Mouse (Mus musculus) limb, embryonic 12.5 days (tissue): ENCODE results near the gene Cep350. TPM values are rescaled to one million over a fixed set of nuclear protein-coding genes. Genes with fewer than 3 reads are reported as not detected.
"Not testable (repeated sequence)": the region's sequence is repeated elsewhere in the genome, so short reads cannot be mapped to it uniquely, and the experiment has no call there.

Experiments used
- ATAC-seq: fragments of 200-750 bp; cut with Nextera tagmentation; 2 replicates; pipeline ENCODE4 v1.8.0; 2017; ENCODE audit warnings: low read depth, moderate TSS enrichment; ENCODE audit not compliant: insufficient number of reproducible peaks, insufficient read depth, low FRiP score, low TSS enrichment
- H3K27ac ChIP-seq: fragments of 300-500 bp; sonication (generic); 2 replicates; pipeline ENCODE4 v1.5.1; 2016; ENCODE audit warnings: mild to moderate bottlenecking, moderate library complexity
- H3K27me3 ChIP-seq: fragments of 300-500 bp; sonication (generic); 2 replicates; pipeline ENCODE4 v1.6.1; 2016; ENCODE audit warnings: mild to moderate bottlenecking, moderate library complexity
- H3K36me3 ChIP-seq: fragments of 300-500 bp; sonication (generic); 2 replicates; pipeline ENCODE4 v1.6.1; 2016; ENCODE audit warnings: mild to moderate bottlenecking, moderate library complexity
- H3K4me1 ChIP-seq: fragments of 300-500 bp; sonication (generic); replicated peaks from 2 replicates; pipeline ENCODE4 v1.6.1; 2016
- H3K4me2 ChIP-seq: fragments of 300-500 bp; sonication (generic); 2 replicates; pipeline ENCODE4 v1.6.1; 2016; ENCODE audit warnings: mild to moderate bottlenecking, moderate library complexity
- H3K4me3 ChIP-seq: fragments of 300-500 bp; sonication (generic); replicated peaks from 2 replicates; pipeline ENCODE4 v1.5.1; 2016; ENCODE audit warnings: mild to moderate bottlenecking
- H3K9ac ChIP-seq: fragments of 300-500 bp; sonication (generic); replicated peaks from 2 replicates; pipeline ENCODE4 v1.6.1; 2016; ENCODE audit warnings: mild to moderate bottlenecking, moderate library complexity
- H3K9me3 ChIP-seq: fragments of 300-500 bp; sonication (generic); 2 replicates; pipeline ENCODE4 v1.6.1; 2016; ENCODE audit warnings: mild to moderate bottlenecking, moderate library complexity
- WGBS: fragments of 180-500 bp; shearing (Covaris S2); methylation state at CpG from one replicate; pipeline ENCODE4 v1.1.7; 2016; 5-methylcytosine and 5-hydroxymethylcytosine counted together
- polyA plus RNA-seq: library from polyadenylated mRNA; unstranded; fragments of >200 nt; fragmentation: Nextera tagmentation; extraction: Ambion mirVana; gene quantifications from 2 replicates; pipeline ENCODE4 v1.2.1, GENCODE M21; 2016

The Cep350 gene
- polyA plus RNA-seq, 1 experiment from 2014 or later, result 12.5 TPM

DNA sequence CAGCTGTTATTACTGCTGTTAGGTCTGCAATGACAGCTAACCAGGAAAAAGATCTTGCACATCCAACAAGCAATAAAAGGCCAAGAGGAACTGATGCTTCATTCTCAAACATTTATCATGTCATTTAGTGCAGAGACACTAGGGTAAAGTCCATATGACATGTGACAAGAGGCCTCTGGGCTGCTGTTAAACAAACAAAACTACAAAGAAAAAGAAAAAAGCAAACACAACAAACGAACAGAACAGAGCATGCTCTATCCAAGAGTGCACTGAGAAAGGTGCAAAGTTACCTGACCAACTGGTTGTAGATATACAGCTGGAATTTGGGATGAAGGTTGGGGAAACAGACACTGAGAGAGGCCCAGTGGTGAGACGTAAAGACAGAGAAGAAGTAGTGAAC lies 86.2 kb downstream of the Cep350 start:
- Histone ChIP-seq H3K4me3 (no peak overlapping the region), H3K9ac (no peak overlapping the region), H3K27ac (no peak overlapping the region), H3K4me2 (no peak overlapping the region), H3K36me3 (peaks cover 56% of the 10 kb centered on the region), H3K4me1 (no peaks in the 10 kb centered on the region), H3K27me3 (no peaks in the 10 kb centered on the region), H3K9me3 (no peaks in the 10 kb centered on the region; the same call in 1 of the 2 replicates)
- WGBS, result 78% methylated on average over 2 of the region's 2 CpGs
- no peak for ATAC-seq

DNA sequence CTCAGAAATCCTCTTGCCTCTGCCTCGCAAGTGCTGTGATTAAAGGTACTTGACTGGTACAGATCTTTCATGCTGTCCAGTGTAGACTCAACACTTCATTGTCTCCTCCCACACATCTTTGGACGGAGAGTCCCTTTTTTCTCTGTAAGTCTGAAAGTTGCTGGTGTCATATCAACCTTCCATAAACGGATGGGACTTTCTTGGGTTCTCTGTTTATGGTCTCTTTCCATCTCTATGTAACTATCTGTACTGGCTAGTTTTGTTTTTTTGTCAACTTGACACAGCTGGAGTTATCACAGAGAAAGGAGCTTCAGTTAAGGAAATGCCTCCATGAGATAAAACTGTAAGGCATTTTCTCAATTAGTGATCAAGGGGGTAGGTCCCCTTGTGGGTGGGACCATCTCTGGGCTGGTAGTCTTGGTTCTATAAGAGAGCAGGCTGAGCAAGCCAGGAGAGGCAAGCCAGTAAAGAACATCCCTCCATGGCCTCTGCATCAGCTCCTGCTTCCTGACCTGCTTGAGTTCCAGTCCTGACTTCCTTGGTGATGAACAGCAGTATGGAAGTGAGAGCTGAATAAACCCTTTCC lies 90.3 kb downstream of the Cep350 start:
- ATAC-seq, H3K27ac ChIP-seq, H3K9ac ChIP-seq, H3K27me3 ChIP-seq, H3K4me1 ChIP-seq, H3K4me2 ChIP-seq, H3K4me3 ChIP-seq, H3K9me3 ChIP-seq: not testable (repeated sequence)
- 90% methylated on average over 3 of the region's 3 CpGs for WGBS
- peaks cover 60% of the 10 kb centered on the region for H3K36me3 ChIP-seq

DNA sequence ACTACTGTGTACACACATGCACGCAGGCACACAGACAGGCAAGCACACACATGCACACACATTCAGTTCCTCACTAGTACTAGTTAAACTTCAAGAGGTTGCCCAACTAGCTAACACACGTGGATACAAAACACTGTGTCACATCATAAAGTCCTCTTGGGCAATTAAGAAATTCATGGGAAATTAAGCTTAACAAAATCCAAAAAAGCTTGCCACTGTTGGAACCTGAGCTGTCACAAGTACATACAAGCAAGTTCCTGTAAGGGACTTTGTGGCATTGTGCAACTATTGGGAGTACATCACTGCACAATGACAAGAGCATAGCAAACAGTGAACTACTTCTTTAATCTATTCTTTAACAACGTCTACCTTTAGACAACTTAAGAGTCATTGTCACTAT lies 93.5 kb downstream of the Cep350 start:
- Histone ChIP-seq H3K4me3 (no peak overlapping the region), H3K36me3 (peaks cover 74% of the 10 kb centered on the region), H3K4me1 (no peaks in the 10 kb centered on the region), H3K9ac (no peak overlapping the region), H3K4me2 (no peak overlapping the region), H3K9me3 (peaks cover 4% of the 10 kb centered on the region; the same call in 1 of the 2 replicates), H3K27me3 (no peaks in the 10 kb centered on the region), H3K27ac (no peak overlapping the region)
- 83% methylated on average over 3 of the region's 3 CpGs for WGBS
- no peak for ATAC-seq

DNA sequence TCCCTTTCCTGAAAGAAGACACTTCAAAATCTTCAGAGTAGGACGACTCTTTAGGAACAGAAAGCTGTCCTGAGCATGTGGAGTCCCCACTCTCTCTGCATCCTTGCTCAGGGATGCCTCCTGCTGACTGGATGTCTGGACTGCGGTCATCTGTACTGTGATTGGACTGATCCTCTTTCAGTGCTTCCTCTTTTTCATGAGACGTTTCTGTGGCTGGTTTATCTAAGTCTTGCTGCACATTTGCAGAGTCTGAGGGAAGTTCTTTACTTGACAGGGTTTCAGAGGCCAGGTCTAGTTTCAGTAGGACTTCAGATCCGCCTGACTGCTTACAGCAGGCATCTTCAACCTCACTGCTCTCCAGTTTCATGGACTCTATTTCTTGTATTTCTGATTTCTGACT lies 110.1 kb downstream of the Cep350 start:
- Histone ChIP-seq H3K36me3 (peaks cover 85% of the 10 kb centered on the region), H3K4me3 (no peak overlapping the region), H3K4me1 (no peaks in the 10 kb centered on the region), H3K9me3 (no peaks in the 10 kb centered on the region), H3K27ac (no peak overlapping the region), H3K4me2 (no peak overlapping the region), H3K9ac (no peak overlapping the region), H3K27me3 (no peaks in the 10 kb centered on the region)
- no peak for ATAC-seq
- 73% methylated on average over 4 of the region's 4 CpGs for WGBS

DNA sequence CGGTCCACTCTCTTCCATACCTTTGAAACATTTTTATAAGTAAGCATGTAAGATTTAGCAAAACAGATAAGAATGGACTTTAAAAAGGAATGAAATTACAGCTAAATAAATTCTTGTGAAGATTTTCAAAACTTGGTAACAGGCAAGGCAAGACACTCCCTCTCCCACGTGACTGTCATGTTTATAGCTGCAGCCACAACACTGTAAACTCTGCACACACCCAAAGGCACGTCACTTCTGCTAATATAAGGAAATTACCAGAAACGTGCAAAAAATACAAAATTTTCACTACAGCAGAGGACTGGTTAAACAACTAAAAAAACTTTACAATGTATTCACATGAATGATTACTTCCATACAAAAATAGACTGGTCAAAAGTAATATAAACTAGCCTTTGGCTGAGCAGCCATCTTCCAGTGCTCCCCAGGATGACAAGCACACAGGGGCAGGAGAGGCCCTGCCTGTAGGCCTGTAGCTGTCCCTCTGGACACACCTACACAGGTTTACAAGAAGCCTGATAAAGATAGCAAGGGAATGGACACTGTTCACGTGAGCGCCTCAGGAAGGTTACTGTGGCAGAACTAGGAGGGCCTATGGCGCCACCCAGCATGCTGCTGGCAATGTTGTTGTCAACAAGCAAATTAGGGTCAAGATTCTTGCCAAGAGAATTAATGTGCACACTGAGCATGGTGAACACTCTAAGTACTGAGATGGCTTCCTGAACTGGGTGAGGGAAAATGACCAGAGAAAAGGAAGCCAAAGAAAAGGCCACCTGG lies 117.9 kb downstream of the Cep350 start:
- ATAC-seq, result no peak
- peaks cover 76% of the 10 kb centered on the region for H3K36me3 ChIP-seq
- no peaks in the 10 kb centered on the region for H3K4me1 ChIP-seq
- no peak overlapping the region for H3K27ac ChIP-seq
- H3K9ac ChIP-seq, result no peak overlapping the region
- no peaks in the 10 kb centered on the region for H3K27me3 ChIP-seq
- WGBS, result 83% methylated on average over 7 of the region's 7 CpGs
- H3K4me2 ChIP-seq, result no peak overlapping the region
- H3K4me3 ChIP-seq, result no peak overlapping the region
- no peaks in the 10 kb centered on the region for H3K9me3 ChIP-seq

DNA sequence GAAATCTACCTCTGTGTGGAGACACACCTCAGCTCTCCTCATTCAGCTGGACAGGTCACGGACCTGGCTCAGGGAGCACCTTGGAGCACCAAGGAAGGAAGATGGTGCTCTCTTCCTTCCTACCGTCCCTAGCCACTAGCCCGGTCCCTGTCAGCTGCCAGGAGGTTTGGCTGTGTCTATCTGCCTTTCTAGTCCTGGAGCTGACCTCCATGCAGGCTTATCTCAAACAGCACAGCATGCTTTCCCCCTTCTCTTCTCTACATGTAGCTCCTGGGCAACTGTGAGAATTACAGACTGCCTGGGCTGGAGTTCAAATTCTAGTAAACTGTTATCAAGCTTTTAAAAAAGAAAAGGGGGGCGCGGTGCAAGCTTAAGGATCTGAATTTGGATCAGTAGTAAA lies 120.0 kb downstream of the Cep350 start:
- no peak for ATAC-seq
- no peaks in the 10 kb centered on the region for H3K4me1 ChIP-seq
- H3K27me3 ChIP-seq, result no peaks in the 10 kb centered on the region
- H3K36me3 ChIP-seq, result peaks cover 72% of the 10 kb centered on the region
- no peak overlapping the region for H3K9ac ChIP-seq
- WGBS, result 93% methylated on average over 5 of the region's 5 CpGs
- H3K4me2 ChIP-seq, result no peak overlapping the region
- H3K27ac ChIP-seq, result no peak overlapping the region
- H3K9me3 ChIP-seq, result no peaks in the 10 kb centered on the region
- no peak overlapping the region for H3K4me3 ChIP-seq

DNA sequence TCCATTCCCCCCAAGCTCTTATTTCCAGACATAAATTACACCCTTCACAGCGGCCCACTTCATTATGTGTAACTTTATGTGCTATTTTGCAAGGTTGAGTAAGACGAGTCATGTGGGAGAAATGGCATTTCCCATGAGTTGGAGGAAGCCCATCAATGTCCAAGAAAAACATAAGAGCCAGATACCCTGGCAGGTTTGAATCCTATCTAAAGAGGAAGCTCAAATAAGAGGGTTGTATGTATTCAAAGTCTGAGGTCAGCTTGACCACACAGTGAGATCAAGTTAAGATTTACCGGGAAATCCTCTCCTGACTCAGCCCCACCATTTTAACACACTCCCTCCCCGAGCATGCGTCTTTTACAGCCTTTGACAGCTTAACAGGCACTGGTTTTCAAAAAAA lies 128.8 kb downstream of the Cep350 start:
- Histone ChIP-seq H3K4me1 (no peaks in the 10 kb centered on the region), H3K9ac (no peak overlapping the region), H3K4me3 (no peak overlapping the region), H3K9me3 (no peaks in the 10 kb centered on the region; the same call in 1 of the 2 replicates), H3K36me3 (peaks cover 42% of the 10 kb centered on the region), H3K27me3 (no peaks in the 10 kb centered on the region), H3K27ac (no peak overlapping the region), H3K4me2 (no peak overlapping the region)
- no peak for ATAC-seq
- WGBS, result 76% methylated on average over 5 of the region's 5 CpGs

DNA sequence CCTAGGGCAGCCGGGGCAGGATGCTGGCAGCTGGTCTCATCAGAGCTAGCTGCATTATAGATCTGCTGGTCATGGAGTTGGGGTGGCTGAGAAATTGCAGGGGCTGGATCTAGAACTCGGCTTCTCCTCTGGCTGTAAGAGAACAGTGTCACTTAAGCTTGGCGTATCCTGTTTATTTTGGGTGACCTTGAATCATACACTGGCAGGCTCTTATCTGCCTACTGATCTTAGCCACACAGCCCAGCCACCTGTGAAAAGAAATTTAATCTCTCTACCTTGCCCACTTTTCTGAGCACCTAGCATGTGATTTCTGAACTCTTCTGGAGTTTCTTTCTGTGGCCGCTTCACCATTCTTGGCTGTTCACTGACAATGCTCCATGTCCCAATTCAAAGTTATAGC lies 129.5 kb downstream of the Cep350 start:
- Histone ChIP-seq H3K27ac (no peak overlapping the region), H3K9ac (no peak overlapping the region), H3K4me2 (no peak overlapping the region), H3K4me1 (no peaks in the 10 kb centered on the region), H3K27me3 (no peaks in the 10 kb centered on the region), H3K36me3 (peaks cover 37% of the 10 kb centered on the region), H3K4me3 (no peak overlapping the region), H3K9me3 (no peaks in the 10 kb centered on the region; the same call in 1 of the 2 replicates)
- WGBS, result 95% methylated on average over 4 of the region's 4 CpGs
- ATAC-seq, result no peak

DNA sequence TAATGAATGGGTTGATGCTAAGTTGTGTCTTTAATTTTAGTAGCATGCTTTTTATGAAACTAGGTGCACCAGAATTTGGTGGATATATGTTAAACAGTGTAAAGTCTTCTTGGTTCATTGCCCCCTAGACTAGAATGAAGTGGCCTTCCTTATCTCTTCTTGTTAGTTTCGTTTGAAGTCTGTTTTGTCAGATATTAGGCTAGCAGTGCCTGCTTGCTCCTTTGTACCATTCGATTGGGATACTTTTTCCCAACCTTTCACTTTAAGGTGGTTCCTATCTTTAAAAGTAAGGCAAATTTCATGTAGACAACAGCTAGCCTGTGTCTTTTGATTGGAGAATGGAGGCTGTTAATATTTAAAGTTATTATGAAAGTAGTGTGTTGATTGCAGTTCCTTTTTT lies 137.4 kb downstream of the Cep350 start:
- Histone ChIP-seq H3K36me3 (no peaks in the 10 kb centered on the region), H3K27me3 (no peaks in the 10 kb centered on the region), H3K27ac (no peak overlapping the region), H3K9me3 (0 out of 2 replicates have a peak, but pooled peaks cover 6% of the 10 kb centered on the region), H3K4me2 (no peak overlapping the region), H3K4me1 (no peaks in the 10 kb centered on the region), H3K4me3 (no peak overlapping the region), H3K9ac (no peak overlapping the region)
- WGBS, result 71% methylated on average over 2 of the region's 2 CpGs
- no peak for ATAC-seq

DNA sequence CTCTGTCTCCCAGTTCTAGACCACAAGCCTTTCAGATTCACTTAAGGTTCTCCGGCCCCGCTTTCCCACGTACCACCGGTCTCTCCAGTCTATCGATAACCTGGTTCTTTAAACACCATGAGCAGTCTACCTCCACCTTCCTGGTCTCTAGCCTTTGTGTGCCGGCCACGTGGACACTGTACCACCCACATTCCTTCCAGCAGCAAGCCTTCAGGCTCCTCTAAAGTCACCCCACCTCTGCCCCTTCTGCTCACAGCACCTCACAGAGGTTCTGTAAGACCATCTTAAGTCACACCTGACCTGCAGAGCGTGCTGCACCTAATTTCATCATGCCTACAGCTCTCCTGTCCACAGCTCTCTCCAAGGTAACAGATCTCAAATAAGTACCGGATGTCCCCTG lies 139.4 kb downstream of the Cep350 start:
- Histone ChIP-seq H3K9me3 (0 out of 2 replicates have a peak, but pooled peaks cover 6% of the 10 kb centered on the region), H3K9ac (no peak overlapping the region), H3K4me3 (no peak overlapping the region), H3K36me3 (no peaks in the 10 kb centered on the region), H3K4me1 (no peaks in the 10 kb centered on the region), H3K27ac (no peak overlapping the region), H3K27me3 (no peaks in the 10 kb centered on the region), H3K4me2 (no peak overlapping the region)
- ATAC-seq, result no peak
- WGBS, result 90% methylated on average over 9 of the region's 9 CpGs

DNA sequence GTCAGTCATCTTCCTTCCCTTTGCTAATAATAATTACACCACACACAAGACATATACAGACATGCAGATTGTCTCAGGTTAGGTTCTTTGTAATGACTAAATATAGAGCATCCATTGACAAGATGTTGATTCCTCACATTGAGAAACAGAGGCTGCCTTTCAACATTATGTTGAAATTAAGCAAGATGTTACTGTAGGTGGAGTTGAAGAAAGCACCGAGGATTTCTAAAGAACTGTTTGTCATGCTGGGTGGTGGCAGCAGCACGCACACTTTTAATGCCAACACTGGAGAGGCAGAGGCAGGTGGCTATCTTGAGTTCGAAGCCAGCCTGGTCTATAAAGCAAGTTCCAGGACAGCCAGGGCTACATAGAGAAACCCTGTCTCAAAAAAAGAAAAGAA lies 141.1 kb downstream of the Cep350 start:
- H3K4me3 ChIP-seq, result no peak overlapping the region
- no peak overlapping the region for H3K9ac ChIP-seq
- H3K4me2 ChIP-seq, result no peak overlapping the region
- 0 out of 2 replicates have a peak, but pooled peaks cover 3% of the 10 kb centered on the region for H3K4me1 ChIP-seq
- 0 out of 2 replicates have a peak, but pooled peaks cover 4% of the 10 kb centered on the region for H3K9me3 ChIP-seq
- no peak for ATAC-seq
- H3K27ac ChIP-seq, result no peak overlapping the region
- no peaks in the 10 kb centered on the region for H3K36me3 ChIP-seq
- no peaks in the 10 kb centered on the region for H3K27me3 ChIP-seq
- WGBS, result 94% methylated on average over 3 of the region's 3 CpGs
